Mouse (Mus musculus) liver, adult 2 months (tissue): ENCODE data around the gene Thsd7b.

ENCODE experiments used
- CTCF ChIP-seq: fragments of 200-500 bp; IDR thresholded peaks from 2 replicates; pipeline ENCODE4 v1.5.1; 2011; ENCODE audit warnings: low read depth, low read length, control low read depth
- POLR2A ChIP-seq: fragments of 200-500 bp; IDR thresholded peaks from 2 replicates; pipeline ENCODE4 v1.6.1; 2011; ENCODE audit warnings: low read length, control low read depth; ENCODE audit not compliant: insufficient read depth; ENCODE audit errors: extremely low read depth

GRCm38 (mm10) chr1:129589366-129590002 is 316.4 kb downstream of the Thsd7b start:
- TF ChIP-seq CTCF: no peak
- no peak for TF ChIP-seq POLR2A
